Mouse (Mus musculus) adrenal gland, postnatal 14 days (tissue): ENCODE data around the gene Dclk1. TPM values are rescaled to one million over a fixed set of nuclear protein-coding genes. Genes with fewer than 3 reads are reported as not detected.

Experiments used
- DNase-seq: peaks from one replicate; pipeline ENCODE4 v3.0.0; 2021; ENCODE audit warnings: mixed read lengths
- total RNA-seq: library from RNA; stranded (reverse); gene quantifications from 2 replicates; pipeline ENCODE4 v1.2.3, GENCODE M21; 2021

The Dclk1 gene
- total RNA-seq, 1 experiment from 2014 or later: 5.0 TPM

DNA sequence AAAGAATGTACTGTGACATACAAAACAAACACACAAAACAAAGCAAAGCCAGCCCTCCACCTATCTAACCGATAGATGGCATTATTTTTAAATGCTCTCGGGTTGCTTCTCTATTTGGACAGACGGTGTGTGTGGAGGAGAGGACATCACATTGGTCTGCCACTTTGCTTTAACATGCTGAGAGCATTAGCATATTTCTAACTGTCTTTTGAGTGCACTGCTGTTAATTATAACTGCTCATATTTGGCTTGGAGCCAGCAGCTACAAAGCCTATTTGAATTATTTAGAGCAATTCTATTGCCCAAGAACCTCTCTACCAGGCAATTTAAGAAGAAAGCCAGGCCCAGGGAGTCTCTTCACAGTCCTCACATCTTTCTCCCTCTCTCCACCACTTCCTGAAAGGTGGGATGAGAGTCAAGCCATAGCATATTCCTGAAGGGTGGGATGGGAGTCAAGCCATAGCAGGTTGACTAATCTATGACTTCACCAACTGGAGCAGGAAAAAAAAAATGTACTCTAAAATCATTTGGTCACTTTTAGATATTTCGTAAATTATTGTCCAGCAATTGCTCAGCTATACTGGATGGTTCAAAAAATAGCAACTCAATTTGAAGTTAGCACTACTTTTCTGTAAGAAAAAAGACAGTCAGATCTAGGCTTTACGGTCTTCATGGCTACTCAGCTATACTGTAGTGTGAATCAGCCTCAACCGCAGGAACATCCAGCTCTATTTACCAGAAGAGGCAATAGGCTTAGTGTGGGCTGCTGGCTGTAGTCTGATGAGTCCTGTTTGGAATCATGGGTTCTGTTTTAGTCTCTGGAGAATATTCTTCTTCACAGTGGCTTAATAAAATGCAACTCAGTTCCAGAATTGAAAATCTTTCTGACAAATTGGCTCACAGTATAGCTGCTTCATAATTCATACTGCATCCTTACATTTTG lies 155.9 kb downstream of the Dclk1 start:
- no peak for DNase-seq

DNA sequence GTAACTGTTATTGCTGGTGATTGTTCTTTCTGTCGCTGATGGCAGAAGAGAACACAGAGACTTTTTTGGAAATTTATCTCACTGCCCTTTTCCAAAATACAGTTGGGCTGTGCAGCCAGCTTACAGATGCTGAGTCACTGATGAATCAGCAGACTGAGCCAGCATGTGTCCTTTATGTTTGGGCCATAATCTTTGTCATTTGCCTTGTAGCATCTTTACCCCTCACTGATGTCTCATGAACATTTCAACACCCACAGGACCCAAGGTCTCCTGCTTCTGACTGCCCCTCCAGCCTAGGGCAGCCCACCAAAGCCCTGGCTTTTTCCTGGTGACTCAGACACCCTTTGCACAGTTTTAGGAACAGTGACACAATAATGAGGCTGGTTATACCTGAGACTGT lies 159.1 kb downstream of the Dclk1 start:
- DNase-seq: peak; percentile 36

- DNase-seq: no peak
Measured at GRCm38 (mm10) chr3:55404751-55405150, 162.6 kb downstream of the Dclk1 start.

DNA sequence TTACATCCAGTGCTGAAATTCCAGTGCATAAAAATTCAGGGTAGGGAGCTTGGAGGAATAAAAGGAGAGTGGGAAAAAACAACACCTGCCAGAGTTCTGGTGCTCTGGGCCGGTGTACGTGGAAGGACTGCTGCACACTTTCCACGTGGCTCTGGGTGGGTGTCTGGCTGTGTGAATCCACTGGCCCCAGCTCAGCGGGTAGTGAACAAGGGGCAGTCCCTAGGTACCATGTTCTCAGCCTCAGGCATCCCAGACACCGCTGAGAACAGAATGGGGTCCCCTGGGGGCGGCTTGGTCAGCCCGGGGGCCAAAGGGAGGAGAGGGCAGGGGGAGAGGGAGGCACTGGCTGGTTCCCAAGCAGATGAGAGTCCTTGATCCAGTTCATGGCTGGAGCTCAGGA lies 164.5 kb downstream of the Dclk1 start:
- no peak for DNase-seq

GRCm38 (mm10) chr3:55411547-55411946 lies 169.4 kb downstream of the Dclk1 start:
- no peak for DNase-seq

DNA sequence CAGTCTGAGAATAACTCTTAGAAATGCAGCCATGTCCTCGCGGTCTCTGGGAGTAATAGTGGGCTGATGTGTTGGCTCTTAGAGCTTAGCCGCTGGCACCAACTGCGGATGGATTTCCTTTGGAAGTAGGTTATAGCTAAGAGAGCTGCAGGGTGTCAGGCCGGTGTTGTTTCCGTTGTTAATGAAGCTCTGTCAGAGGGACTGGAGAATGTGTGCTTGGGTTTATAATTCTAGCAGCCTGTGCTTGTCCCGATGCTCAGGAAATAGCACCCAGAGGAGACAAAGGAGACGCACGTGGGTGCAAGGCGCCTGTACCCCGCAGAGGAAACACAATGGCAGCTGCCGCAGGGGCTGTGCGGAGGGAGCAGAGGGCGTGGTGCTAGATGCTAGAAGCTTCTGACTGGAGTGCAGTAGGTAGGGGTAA lies 173.4 kb downstream of the Dclk1 start:
- DNase-seq: no peak

GRCm38 (mm10) chr3:55418845-55419244 lies 176.7 kb downstream of the Dclk1 start:
- DNase-seq: no peak

- DNase-seq: no peak
Measured at GRCm38 (mm10) chr3:55419334-55419733, 177.2 kb downstream of the Dclk1 start.

DNA sequence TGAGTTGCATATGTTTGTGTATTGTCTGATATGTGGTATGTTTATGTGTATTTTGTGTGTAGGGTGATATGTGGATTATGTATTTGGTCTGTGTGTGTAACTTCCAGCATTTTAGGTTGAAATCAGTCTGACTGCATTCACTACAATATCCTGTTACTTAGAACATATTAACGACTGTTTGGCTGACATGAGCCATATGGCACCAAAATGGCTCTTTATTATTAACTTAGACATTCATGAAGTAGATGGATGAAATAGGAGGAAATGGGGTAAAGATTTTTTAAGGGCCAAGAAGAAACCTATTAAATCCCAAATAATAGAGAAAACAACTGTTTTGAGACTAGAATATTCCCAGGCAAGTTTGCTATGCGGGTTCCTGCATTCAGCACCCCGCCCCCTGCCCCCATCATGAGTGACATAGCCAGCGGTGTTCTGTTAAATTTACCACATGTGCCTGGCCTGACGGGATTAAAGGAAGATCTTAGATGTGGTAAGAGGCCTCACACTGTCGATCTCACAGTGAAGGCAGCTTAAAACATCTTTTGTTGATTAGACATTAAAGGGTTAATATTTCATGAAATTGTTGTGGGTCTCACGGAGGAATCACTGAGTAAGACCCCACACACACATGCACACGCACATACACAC lies 178.4 kb downstream of the Dclk1 start:
- no peak for DNase-seq

GRCm38 (mm10) chr3:55423640-55424397 lies 181.7 kb downstream of the Dclk1 start:
- DNase-seq: no peak

DNA sequence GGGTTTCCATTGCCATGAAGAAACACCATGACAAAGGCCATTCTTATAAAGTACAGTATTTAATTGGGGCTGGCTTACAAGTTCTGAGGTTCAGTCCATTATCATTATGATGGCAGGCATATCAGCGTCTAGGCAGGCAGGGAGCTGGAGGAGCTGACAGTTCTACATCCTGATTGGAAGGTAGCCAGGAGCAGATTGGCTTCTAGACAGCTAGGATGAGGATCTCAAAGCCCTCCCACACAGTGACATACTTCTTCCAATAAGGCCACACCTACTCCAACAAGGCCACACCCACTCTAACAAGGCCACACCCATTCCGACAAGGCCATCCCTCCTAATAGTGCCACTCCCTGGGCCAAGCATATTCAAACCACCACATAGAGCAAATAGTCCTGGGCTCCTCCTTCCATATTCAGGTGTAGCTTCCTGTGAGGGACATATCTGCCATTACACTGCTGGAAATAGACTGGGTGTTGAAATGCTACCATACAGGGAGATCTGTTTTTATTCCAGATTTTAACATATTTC lies 187.9 kb downstream of the Dclk1 start:
- DNase-seq: no peak

DNA sequence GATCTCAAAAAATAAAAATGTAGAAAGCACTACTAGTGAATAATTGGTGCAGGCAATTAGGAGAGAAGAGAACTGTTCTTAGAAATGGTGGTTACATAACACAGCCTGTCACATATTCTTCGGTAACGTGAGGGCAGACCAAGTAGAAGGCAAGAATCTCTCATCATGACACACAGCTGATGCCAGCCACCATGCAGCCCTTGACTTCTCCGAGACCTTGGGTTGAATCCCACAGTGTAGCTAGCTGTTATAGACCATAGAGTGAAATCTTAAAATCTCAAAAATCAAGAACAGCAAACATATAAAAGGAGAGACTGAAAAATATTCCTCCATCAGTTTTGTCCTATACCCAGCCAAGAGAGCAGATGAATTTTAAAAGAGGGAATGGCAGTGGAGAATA lies 189.1 kb downstream of the Dclk1 start:
- DNase-seq: no peak

DNA sequence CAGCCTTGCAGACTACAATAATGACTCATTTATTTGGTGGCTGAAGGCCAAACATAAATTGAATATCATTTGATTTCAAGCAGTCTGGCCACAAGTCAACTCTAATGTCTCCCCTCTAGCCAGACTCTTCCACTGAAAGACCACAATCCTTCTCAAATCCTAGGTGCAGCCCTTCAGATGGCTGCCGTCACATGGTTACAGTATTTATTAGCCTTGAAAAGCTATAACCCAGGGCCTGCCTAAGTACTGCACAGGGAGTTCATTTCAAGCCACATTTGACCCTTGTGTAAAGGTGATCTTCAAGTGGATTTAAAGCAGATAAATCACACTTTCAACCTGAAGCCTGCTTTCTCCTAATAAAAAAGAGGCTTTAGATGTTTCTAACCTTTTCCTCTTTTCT lies 192.1 kb downstream of the Dclk1 start:
- DNase-seq: no peak

DNA sequence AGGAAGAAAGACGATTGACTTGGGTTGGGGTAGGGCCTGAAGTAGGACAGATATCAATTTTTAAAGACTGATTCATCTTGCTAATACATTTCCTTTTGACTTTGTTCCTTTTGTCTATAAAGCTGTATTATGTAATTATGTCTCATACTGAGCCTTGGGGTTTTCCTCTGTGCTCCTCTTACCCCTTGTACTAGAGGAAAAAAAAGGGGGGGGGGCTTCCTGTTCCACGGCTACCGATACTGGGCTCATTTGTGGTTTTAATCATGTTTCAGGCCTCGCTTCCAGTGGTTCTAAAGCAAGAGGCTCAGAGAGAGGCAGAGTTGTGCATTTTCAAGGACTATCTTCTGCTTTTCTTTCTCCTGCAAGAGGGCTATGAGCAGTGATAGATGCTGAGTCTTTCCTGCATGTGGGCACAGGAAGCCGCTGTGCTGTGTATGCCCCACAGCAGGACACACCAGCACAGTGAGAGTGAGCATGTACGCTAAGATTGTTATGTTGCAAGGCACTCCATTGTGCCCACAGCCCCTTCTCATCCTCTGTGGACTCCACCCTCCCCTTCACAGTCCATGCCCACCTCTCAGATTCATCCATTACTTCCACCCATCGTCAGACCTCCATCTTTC lies 196.8 kb downstream of the Dclk1 start:
- no peak for DNase-seq

DNA sequence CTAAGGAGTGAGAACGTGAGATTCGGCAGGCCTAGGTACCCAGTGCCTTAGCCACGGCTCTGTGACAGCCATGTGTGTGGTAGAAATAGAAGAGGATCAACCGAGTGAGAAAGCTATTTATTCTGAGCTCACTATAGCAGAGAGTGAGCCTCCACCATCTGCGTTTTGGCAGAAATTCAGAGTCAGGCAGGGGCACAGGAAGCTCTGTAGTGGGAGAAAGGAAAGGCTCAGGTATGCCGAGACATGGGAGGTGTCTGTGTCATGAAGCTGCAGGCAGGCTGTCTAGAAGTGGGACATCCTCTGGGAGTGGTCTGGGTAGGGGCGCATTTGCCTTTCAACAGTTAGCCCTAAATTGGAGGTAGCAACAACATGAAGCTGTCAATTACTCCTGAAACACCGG lies 198.2 kb downstream of the Dclk1 start:
- no peak for DNase-seq

DNA sequence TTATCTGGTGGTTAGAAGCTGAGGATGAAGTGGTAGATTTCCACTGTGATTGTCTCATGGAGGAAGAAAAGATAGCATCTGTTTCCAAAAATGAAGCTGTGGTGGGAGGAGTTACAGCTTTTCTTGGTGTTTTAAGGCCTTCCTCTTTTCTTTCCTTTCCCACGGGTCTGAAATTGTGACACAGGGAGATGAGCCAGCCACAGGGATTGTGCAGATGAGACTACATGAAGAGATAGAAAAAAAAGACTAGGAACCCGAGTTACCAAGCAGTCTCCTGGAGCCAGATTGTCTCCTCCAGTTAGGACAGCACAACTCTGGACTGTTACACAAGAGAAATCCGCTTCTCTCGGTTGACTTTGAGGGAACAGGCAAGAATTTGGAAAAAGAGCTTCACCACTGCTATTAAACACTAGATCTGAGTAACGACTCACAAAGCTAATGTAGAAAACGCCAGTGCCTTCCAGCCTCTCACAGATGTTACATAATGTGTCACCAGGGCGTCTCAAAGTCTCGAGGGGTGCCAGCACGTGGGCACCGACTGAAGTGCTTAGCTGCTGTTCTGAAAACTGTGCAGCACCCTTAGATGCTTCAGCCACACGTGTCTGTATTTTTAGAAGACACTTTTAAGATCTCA lies 200.0 kb downstream of the Dclk1 start:
- no peak for DNase-seq

DNA sequence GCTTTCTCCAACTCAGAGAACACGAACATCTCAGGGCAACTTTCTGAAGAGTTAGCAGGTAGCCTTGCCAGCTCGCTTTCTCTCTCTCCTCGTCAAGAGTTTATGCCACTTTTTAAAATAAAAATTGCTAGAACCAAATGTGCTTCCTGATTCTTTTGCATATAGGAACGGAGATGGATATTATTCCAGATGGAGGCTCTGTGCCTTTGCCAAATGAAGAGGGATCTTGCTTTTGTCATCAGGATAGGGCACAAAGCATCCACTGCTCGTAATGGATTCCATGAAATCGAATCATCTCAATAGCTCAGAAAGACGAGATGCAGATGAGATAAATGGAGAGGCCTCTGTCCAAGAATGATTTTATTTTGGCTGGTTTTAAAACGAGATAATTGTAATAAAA lies 201.1 kb downstream of the Dclk1 start:
- DNase-seq: no peak

- DNase-seq: no peak
Measured at GRCm38 (mm10) chr3:55443725-55444124, 201.6 kb downstream of the Dclk1 start.

DNA sequence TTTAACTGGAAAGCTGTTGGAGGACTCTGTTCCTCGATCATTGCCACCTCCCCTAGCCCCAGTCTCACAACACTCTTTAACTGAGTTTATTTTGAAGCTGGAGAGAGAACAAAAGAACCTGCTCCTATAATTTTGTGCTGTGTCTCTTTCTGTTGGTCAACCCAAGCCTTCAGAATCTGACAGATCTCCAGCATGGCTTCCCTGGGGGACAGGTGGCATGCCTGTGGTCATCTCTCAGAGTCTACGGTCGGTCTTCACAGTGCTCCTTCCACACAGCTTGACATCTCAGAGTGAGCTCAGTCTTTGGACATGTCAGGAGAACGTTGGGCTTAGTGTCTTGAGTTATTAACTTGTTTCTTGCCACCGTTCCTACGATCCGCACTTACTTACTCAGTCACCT lies 204.5 kb downstream of the Dclk1 start:
- DNase-seq: no peak

GRCm38 (mm10) chr3:55447486-55448460 lies 205.6 kb downstream of the Dclk1 start:
- DNase-seq: peak; percentile 54
